Mouse (Mus musculus) CH12.LX (cell line): Measurements from ENCODE around the gene Tmbim4. TPM values are rescaled to one million over a fixed set of nuclear protein-coding genes. Genes with fewer than 3 reads are reported as not detected.

Experiments
- DNase-seq: peaks from one replicate; pipeline ENCODE4 v3.0.0-alpha.2; 2013; ENCODE audit errors: extremely low read depth
- H3K27ac ChIP-seq: 2 replicates; pipeline ENCODE4 v1.5.1; 2012; ENCODE audit warnings: low read depth, mild to moderate bottlenecking, control low read depth, moderate library complexity; ENCODE audit not compliant: insufficient read depth
- H3K27me3 ChIP-seq: replicated peaks from 2 replicates; pipeline ENCODE3; 2012; ENCODE audit warnings: inconsistent platforms
- H3K36me3 ChIP-seq, 2 experiments: replicated peaks in 1 of 2; 2 replicates each; pipeline versions ENCODE3 to v1.6.1; 2012; ENCODE audit warnings: inconsistent platforms in 1 of 2, low read length in 1 of 2, mild to moderate bottlenecking in 1 of 2, mixed read lengths in 1 of 2, moderate library complexity in 1 of 2; ENCODE audit not compliant: control insufficient read depth in 1 of 2, insufficient read depth in 1 of 2
- H3K4me1 ChIP-seq, 2 experiments: 2 replicates each; pipeline ENCODE4 v1.6.1; 2012; ENCODE audit warnings: inconsistent platforms in 1 of 2, moderate library complexity in 1 of 2; ENCODE audit not compliant: insufficient read depth in 2 of 2, control insufficient read depth in 1 of 2
- H3K4me2 ChIP-seq: 2 replicates; pipeline ENCODE4 v1.6.1; 2012; ENCODE audit warnings: low read depth, mild to moderate bottlenecking, control low read depth; ENCODE audit not compliant: poor library complexity, insufficient read depth, severe bottlenecking
- H3K4me3 ChIP-seq, 3 experiments: fragments of 150-350 bp in 1 of 3; sonication (generic) in 1 of 3; replicated peaks in 1 of 3; 2 replicates each; pipeline versions ENCODE3 to v1.5.1; 2011 to 2012; ENCODE audit warnings: low read depth in 2 of 3, low read length in 2 of 3, mild to moderate bottlenecking in 2 of 3, moderate library complexity in 2 of 3, control low read depth in 1 of 3, improper control_type of control experiment in 1 of 3, inconsistent platforms in 1 of 3, mixed read lengths in 1 of 3; ENCODE audit not compliant: poor library complexity in 1 of 3
- H3K79me2 ChIP-seq: replicated peaks from 2 replicates; pipeline ENCODE4 v1.6.1; 2012; ENCODE audit warnings: mild to moderate bottlenecking, moderate library complexity; ENCODE audit not compliant: control insufficient read depth, poor library complexity, insufficient read depth, severe bottlenecking; ENCODE audit errors: extremely low read depth
- H3K9ac ChIP-seq: 2 replicates; pipeline ENCODE4 v1.6.1; 2012; ENCODE audit warnings: low read depth, mild to moderate bottlenecking, control low read depth, moderate library complexity; ENCODE audit not compliant: insufficient read depth
- H3K9me3 ChIP-seq: replicated peaks from 2 replicates; pipeline ENCODE3; 2012; ENCODE audit warnings: low read length, inconsistent platforms, mixed read lengths
- CHD2 ChIP-seq: IDR thresholded peaks from 2 replicates; pipeline ENCODE4 v1.6.1; 2011; ENCODE audit warnings: low read length, improper control_type of control experiment
- CTCF ChIP-seq, 2 experiments: IDR thresholded peaks in 1 of 2; conservative IDR thresholded peaks in 1 of 2; 2 replicates each; pipeline ENCODE4 v1.5.1; 2011 to 2012; ENCODE audit warnings: low read depth in 2 of 2, low read length in 2 of 2, improper control_type of control experiment in 1 of 2, inconsistent platforms in 1 of 2, mild to moderate bottlenecking in 1 of 2, moderate library complexity in 1 of 2
- E2F4 ChIP-seq: IDR thresholded peaks from 2 replicates; pipeline ENCODE4 v1.6.1; 2011; ENCODE audit warnings: low read depth, low read length, improper control_type of control experiment; ENCODE audit not compliant: insufficient replicate concordance
- ELF1 ChIP-seq: IDR thresholded peaks from 2 replicates; pipeline ENCODE4 v1.6.1; 2014; ENCODE audit warnings: low read depth, mild to moderate bottlenecking, inconsistent platforms, low read length, improper control_type of control experiment
- MAFK ChIP-seq: IDR thresholded peaks from 2 replicates; pipeline ENCODE4 v1.6.1; 2011; ENCODE audit warnings: low read length, improper control_type of control experiment; ENCODE audit not compliant: insufficient replicate concordance
- MAX ChIP-seq: IDR thresholded peaks from 2 replicates; pipeline ENCODE4 v1.6.1; 2011; ENCODE audit warnings: low read length, improper control_type of control experiment
- MXI1 ChIP-seq: IDR thresholded peaks from 2 replicates; pipeline ENCODE4 v1.6.1; 2011; ENCODE audit warnings: mild to moderate bottlenecking, low read depth, low read length, improper control_type of control experiment
- MYC ChIP-seq: IDR thresholded peaks from 2 replicates; pipeline ENCODE4 v1.6.1; 2011; ENCODE audit warnings: low read depth, mild to moderate bottlenecking, improper control_type of control experiment, low read length
- POLR2A ChIP-seq: IDR thresholded peaks from 2 replicates; pipeline ENCODE4 v1.6.1; 2011; ENCODE audit warnings: low read depth, mild to moderate bottlenecking, improper control_type of control experiment, low read length
- RAD21 ChIP-seq: IDR thresholded peaks from 2 replicates; pipeline ENCODE4 v1.6.1; 2011; ENCODE audit warnings: low read depth, mild to moderate bottlenecking, low read length, improper control_type of control experiment, moderate library complexity
- SMC3 ChIP-seq: IDR thresholded peaks from 2 replicates; pipeline ENCODE4 v1.6.1; 2011; ENCODE audit warnings: low read depth, low read length, improper control_type of control experiment
- ZKSCAN1 ChIP-seq: IDR thresholded peaks from 2 replicates; pipeline ENCODE4 v1.6.1; 2012; ENCODE audit warnings: low read depth, inconsistent platforms, low read length, improper control_type of control experiment, borderline replicate concordance
- ZMIZ1 ChIP-seq: IDR thresholded peaks from 2 replicates; pipeline ENCODE4 v1.6.1; 2012; ENCODE audit warnings: low read depth, mild to moderate bottlenecking, inconsistent platforms, low read length, improper control_type of control experiment
- dilution Hi-C: fragments of 300-500 bp; cut with MboI; formaldehyde crosslinking; loops from 2 replicates; pipeline ENCODE4 v1.14.3; 2020; ENCODE audit warnings: low sequenced_read_pairs; ENCODE audit not compliant: extremely low pct_unique_long_range_greater_than_20kb, extremely low pct_ligation_motif_present
- in situ Hi-C: fragments of 300-500 bp; cut with MboI; formaldehyde crosslinking; loops from 3 replicates; pipeline ENCODE4 v1.14.3; 2019; ENCODE audit warnings: low sequenced_read_pairs, low pct_ligation_motif_present, low pct_unique_long_range_greater_than_20kb, mixed read lengths
- polyA plus RNA-seq: library from polyadenylated mRNA; unstranded; fragments of >175 nt; gene quantifications from 2 replicates; pipeline ENCODE4 v1.2.1, GENCODE M21; 2012; ENCODE audit warnings: low read depth; ENCODE audit not compliant: insufficient read length
- total RNA-seq, 2 experiments: library from RNA; depleted of rRNA; stranded (reverse); fragments of 300-350 nt in 1 of 2; fragments of >200 nt in 1 of 2; gene quantifications; 2 replicates each; pipeline ENCODE4 v1.2.3; 2012 to 2014

The Tmbim4 gene
- total and polyA plus RNA-seq, 3 experiments, result 97.8 to 113 (median 112) TPM

DNA sequence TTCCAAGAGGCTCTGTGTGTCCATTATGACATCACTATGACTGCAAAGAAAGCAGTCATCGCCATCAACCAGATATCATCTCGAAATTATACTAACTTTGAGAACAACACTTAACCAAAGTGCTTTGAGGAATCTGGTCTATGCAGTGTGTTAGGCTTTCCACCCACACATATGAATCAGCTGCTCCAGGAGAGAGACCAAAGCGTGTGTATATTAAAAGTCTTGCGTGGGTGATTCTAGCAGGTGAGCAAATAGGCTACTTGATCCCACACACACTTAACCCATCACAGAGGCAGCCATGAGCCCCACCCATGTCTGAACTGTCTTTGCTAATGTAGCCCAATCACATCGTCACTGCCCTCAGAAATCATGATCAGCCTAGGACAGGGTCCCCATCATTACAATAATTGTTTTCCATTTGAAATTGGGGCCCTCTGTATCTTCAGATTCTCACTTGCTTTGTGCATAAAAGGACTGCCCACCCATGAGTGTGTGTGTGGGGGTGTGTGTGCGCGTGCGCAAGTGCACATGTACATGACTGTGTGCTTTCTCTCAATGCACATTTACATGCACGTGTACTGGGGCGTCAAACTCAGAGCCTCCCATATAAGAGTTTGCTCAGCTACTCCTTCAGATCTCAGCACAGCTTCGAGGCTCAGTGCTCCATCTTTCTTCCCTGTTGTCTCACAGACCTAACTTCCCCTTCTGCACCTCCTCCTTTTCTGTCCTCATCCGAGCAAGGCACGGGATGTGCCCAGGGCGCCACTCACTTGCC is 4.1 kb upstream of the Tmbim4 start:
- in situ Hi-C loops, result no loop called here
- H3K36me3 ChIP-seq, result no peaks in the 10 kb centered on the region
- H3K79me2 ChIP-seq, result no peaks in the 10 kb centered on the region
- dilution Hi-C loops, result no loop called here
- TF ChIP-seq ELF1 (no peak), E2F4 (no peak), CTCF (conservative IDR thresholded peaks at IDR 0.05 in 1 of 2, IDR thresholded peaks at IDR 0.05 in 1 of 2; ENCODE audit: low read depth in 2 of 2, low read length in 2 of 2) (no peak), ZMIZ1 (no peak), MAX (no peak), ZKSCAN1 (no peak), SMC3 (no peak), MXI1 (no peak), CHD2 (no peak)
- TF ChIP-seq, all 38 proteins: peak for 0
- H3K27me3 ChIP-seq, result no peaks in the 10 kb centered on the region
- no peak overlapping the region for H3K4me3 ChIP-seq
- H3K4me2 ChIP-seq, result no peak overlapping the region
- DNase-seq, result no peak
- peaks cover 5 to 6% of the 10 kb centered on the region in 2 experiments for H3K4me1 ChIP-seq
- H3K27ac ChIP-seq, result no peak overlapping the region
- H3K9ac ChIP-seq, result no peak overlapping the region
- H3K9me3 ChIP-seq, result peaks cover 9% of the 10 kb centered on the region

DNA sequence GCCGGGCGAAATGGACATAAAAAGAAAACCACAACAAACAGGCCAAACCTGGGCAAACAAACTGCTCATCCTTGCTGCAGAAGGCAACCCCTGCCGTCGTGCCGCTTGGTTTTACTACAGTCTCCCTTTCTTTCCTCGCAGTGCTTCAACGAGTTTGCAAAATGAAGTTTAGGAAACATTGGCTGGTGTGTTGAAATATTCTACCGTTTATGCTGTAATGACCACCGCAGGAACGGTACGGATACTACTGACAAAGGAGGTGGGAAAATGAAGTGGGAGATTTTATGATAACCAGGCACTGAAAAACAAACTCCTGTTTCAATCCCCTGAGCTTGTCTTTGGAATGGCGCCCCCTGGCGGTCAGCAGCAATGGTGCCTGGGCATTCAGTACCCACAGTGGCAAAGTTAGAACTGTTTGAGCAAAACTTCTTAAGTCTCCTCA is 592 bp downstream of the Tmbim4 start, which contains the start of gene Irak3:
Irak3 (minus strand) TSS at position 170 of the 442 bp plus-strand sequence.
- Histone ChIP-seq H3K36me3 (peaks cover 0 to 2% of the 10 kb centered on the region in 2 experiments), H3K4me3 (peak within 1 kb of the TSS; percentile 34 to 65 (median 55))
- TF ChIP-seq CTCF (conservative IDR thresholded peaks at IDR 0.05 in 1 of 2, IDR thresholded peaks at IDR 0.05 in 1 of 2; ENCODE audit: low read depth in 2 of 2, low read length in 2 of 2) (peak; percentile 84 to 95), RAD21 (peak; percentile 58), MYC (no peak), POLR2A (0 out of 2 replicates have a peak, but pooled peaks have one; percentile 5), MAFK (no peak), SMC3 (peak; percentile 92)
- TF ChIP-seq, all 38 proteins: peak for 4
- DNase-seq, result peak; percentile 68
- Histone ChIP-seq H3K4me1 (peaks cover 10 to 11% of the 10 kb centered on the region in 2 experiments), H3K9ac (peak within 1 kb of the TSS; percentile 50), H3K9me3 (peaks cover 3% of the 10 kb centered on the region), H3K27me3 (peaks cover 4% of the 10 kb centered on the region), H3K27ac (peak within 1 kb of the TSS; percentile 35), H3K4me2 (peak within 1 kb of the TSS; percentile 33), H3K79me2 (no peaks in the 10 kb centered on the region)
- dilution Hi-C loops (no loop called here), in situ Hi-C loops (no loop called here)
